Mouse (Mus musculus) spleen, adult 2 months (tissue): ENCODE data around the gene Me1.

ENCODE experiments used
- CTCF ChIP-seq: fragments of 200-500 bp; IDR thresholded peaks from 2 replicates; pipeline ENCODE4 v1.5.1; 2011; ENCODE audit warnings: mild to moderate bottlenecking, inconsistent platforms; ENCODE audit not compliant: insufficient read depth, insufficient read length, insufficient replicate concordance; ENCODE audit errors: extremely low read depth
- POLR2A ChIP-seq: fragments of 200-500 bp; IDR thresholded peaks from 2 replicates; pipeline ENCODE4 v1.6.1; 2011; ENCODE audit warnings: low read depth, low read length, inconsistent platforms

- TF ChIP-seq CTCF (no peak), POLR2A (no peak)
Measured at GRCm38 (mm10) chr9:86672907-86673472, 22.8 kb downstream of the Me1 start.
